Mouse (Mus musculus): ENCODE data around the gene Cdk2.

- TF ChIP-seq CTCF (IDR thresholded peaks at IDR 0.05; ENCODE audit: extremely low read depth, insufficient read depth, low read length) (no peak), POLR2A (IDR thresholded peaks at IDR 0.05; ENCODE audit: extremely low read depth, insufficient read depth, low read length) (no peak)
Measured at GRCm38 (mm10) chr10:128715559-128716537, 11.0 kb upstream of the Cdk2 start.

All from cortical plate, adult 2 months (tissue).